Mouse (Mus musculus) adrenal gland, postnatal 10 days (tissue): ENCODE measurements at regions not wholly inside any gene's neighbourhood (a gene's known extent, or its start where the extent isn't known, plus 50 kb on each side); places are given as distances from the start of the nearest gene placed in this dataset.
"Not testable (repeated sequence)": the region's sequence is repeated elsewhere in the genome, so short reads cannot be mapped to it uniquely, and the experiment has no call there.

Source experiments
- DNase-seq: peaks from one replicate; pipeline ENCODE4 v3.0.0; 2021; ENCODE audit warnings: mixed read lengths

GRCm38 (mm10) chr8:8919582-8920503, 229.5 kb upstream of the Arglu1 start:
- no peak for DNase-seq

GRCm38 (mm10) chr8:8919040-8919439, 228.7 kb upstream of the Arglu1 start:
- DNase-seq = no peak

GRCm38 (mm10) chr8:8907478-8908165, 217.3 kb upstream of the Arglu1 start:
- no peak for DNase-seq

DNA sequence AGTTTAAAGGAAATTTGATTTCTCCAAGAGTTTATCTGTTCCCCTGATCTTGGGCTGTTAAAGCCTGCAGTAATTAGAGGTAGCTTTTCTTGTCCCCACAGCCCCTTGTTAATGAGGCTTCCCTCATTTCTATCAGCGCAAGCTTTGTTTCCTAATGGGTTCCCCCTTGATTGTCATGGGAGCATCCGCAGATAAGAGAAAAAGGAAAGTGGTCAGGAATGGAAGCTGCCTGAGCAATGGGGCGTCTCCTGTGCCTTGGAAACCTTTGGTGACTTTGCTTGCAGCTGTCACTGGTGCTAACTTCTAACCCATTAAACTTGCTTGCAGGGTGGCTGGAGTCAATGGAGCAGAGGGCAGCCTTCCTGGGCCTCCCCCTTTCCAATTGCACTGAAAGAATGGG, 202.7 kb upstream of the Arglu1 start:
- DNase-seq = no peak

DNA sequence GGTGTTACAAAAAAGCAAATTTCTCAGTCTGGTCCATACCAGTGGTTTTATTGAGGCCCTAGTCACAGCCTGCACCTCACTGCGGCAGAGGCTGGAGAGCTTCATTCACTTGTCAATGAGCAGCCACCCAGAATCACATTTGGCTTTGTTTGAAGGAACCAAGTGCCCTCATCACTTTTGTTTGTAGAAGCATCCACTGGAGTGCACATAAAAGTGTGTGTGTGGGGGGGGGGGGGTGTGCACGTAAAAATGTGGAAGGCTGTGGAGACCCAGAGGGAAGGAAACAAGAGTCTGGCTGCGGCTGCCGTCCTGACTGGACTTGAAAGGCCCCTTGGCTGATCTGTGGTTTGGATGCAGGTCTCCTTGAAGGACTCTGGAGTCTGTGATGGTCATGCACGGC, 187.0 kb upstream of the Arglu1 start:
- no peak for DNase-seq

DNA sequence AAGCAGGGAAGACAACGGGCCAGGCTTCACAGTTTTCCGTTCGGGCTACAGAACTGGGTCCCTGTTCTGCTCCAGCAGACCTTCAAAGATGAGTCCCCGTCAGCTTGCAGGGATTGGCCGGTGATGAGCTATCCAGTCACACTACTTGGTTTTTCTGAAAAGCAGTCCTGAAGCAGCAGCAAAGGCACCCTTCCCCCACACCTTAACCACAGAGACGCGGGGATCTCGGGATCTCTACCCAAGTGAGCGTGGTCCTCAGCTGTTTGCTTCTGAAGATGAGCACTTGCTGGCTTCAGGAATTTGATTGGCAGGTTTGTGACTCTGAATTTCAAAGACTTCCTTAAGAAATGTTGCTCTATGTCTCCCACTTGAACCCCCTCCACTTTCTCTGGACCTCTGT, 186.6 kb upstream of the Arglu1 start:
- DNase-seq = no peak

- DNase-seq = no peak
These were observed 186.1 kb upstream of the Arglu1 start for GRCm38 (mm10) chr8:8876469-8876868.

DNA sequence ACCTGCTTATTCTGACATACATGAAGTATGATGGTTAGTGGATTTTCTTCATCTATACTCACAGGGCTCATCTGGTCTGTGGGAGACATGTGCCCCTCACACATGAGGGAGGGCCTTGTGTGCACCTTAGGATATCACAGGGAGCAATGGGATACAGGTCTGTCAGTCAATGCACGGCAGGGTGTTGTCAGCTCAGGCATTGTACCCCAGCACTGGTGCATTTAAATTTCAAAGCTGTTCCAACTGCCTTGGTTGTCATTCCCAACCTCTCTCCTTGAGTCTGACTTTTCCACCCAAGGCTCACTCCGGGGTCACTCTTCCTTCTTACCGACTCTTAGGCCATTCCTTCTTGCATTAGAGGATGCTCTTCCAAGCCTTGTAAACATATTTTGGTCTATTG, 181.6 kb upstream of the Arglu1 start:
- no peak for DNase-seq

DNA sequence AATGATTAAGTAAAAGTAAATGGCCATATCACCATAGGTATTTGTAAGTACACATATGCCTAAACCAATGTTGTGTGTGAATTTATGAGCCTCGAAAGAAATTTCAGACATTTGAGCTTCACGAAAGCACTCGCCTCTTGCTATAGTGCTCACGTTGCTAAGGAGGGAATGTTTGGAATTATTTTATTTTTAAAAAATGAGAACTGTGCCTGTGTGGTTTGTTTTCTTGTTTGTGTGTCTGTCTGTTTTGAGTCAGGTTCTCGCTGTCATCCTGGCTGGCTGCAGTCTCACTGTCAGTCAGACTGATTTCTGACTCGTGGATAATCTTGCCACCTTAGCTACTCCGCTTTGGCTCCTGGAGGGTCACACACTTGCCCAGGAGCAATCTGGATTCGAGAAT, 180.7 kb upstream of the Arglu1 start:
- DNase-seq = no peak

GRCm38 (mm10) chr8:8870487-8870886, 180.2 kb upstream of the Arglu1 start:
- DNase-seq = no peak

GRCm38 (mm10) chr8:8869338-8869737, 179.0 kb upstream of the Arglu1 start:
- no peak for DNase-seq

- DNase-seq = no peak
These were observed 177.6 kb upstream of the Arglu1 start for GRCm38 (mm10) chr8:8867924-8868323.

DNA sequence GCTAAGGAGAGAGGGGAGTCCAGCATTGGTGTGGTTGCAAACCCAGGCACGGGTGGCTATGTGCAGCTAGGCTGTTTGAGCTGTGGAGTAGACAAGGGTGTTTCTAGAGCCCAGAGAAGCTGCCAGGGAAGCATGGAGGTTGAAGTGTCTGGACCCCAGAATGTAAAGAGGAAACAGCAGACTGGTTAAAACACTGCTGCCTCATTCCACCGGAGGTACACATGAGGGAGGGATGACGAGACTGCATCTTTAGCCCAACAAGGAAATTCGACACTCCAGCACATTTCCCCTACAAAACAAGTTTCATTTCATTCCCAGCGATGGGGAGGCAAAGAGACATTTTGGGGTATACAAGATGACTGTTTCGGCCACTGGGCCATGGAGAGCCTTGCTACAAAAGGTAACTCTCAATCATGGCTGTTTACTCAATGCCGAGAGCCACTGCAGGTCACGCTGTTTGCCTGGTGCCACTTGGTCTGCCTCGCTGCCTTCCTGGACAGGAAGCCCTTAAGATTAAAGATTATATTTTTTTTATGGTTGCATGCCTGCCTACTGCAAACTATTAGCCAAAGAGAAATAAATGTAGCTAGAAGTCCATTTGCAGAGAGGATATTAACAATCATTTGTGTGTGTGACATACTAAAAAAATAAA, 176.9 kb upstream of the Arglu1 start:
- DNase-seq = no peak

DNA sequence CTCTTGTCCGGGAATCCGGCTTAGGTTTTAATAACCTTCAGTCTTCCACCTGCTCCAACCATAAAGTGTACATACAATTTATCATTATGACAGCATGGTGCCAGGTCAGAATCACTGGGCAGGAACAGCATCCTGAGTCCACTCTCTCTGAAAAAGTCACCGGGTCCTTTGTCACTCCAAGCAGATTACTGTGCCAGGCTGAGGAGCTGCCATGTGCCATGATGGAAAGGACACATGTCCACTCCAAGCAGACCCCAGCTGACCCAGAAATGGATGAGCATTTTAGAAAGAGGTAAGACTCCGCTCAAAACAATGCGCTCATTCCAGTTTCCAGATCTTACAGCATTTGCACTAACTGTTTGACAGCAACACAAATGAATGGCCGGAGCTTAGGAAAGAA, 172.4 kb upstream of the Arglu1 start:
- DNase-seq = no peak

DNA sequence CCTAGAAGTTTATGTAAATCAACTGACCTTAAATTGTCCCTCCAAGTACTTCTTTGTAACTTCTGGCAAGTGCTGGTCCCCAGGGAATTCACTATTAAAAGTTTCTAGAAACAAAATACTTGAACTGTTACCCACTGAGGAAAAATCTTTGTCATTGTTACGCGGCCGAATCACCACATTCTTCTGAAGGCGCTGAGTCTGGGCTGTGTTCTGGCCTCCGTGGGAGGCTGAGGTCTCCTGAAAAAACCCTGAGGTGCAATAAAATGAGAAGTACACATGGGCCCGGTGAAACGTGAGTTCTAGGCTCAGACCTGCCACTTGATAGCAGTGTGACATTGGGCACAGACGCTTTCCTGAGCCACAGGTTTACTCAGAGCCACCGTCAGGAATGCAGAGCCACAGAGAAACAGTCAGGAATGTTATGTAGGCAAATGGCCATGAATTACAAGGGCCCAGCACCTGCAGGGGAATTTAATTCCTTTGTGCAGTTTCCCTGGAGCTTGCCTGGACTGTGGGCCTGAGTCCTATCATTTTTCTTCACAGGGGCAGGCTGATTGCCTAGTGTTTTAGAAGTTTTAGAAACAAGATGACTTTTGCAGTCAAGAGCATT, 171.1 kb upstream of the Arglu1 start:
- DNase-seq = peak; percentile 23

GRCm38 (mm10) chr8:8858636-8859035, 168.3 kb upstream of the Arglu1 start:
- peak; percentile 13 for DNase-seq

DNA sequence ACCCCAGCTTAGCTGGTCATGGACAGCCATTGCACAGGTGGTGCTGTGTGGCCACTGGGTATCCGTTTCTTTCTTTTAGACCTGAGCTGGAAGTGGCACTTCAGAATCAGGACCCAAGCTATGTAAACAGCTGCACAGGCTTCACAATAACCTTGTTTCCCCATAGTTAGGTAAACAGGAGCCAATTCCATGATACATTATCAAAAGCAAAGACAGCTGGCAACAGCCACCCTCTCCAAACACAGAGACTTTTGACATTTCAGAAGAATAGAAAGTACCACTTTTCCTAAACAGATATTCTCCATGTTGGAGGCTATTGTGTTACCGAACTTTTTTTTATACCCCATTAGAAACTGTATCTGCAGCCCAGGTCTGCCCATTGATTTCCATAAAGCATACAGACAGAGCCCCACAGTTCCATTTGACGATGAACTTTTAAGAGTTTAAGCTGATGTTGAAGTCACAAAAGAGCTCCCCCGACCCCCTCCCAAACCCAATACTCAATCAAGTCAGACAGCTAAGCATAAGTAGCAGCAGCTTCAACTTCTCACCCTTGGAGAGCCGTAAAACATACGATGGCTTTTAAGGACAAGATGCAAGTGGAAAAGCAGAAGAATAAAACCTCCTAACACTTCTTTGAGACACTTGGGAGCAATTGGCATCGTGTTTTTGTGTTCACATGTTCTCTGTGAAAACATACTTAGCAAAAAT, 162.5 kb upstream of the Arglu1 start:
- no peak for DNase-seq

GRCm38 (mm10) chr8:8851271-8851670, 160.9 kb upstream of the Arglu1 start:
- no peak for DNase-seq

DNA sequence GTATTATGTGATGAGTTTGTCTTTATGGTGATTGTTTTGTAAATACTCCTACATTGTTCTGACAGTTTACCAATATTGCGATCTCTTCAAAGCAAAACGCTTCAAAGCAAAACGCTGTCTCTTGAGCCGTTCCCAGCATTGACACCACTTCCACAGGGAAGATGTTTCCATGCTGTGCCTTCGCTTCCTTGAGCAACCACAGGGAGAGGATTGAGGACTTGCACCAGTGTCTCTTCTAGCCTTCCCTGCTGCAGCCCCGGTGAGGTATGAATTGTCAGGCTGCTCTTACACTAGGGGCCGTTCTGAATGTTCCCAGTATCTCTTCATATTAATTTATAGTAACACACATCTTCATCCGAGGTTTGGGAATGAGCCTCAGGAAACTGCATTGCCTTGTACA, 160.4 kb upstream of the Arglu1 start:
- DNase-seq = no peak

GRCm38 (mm10) chr8:8847579-8847978, 157.3 kb upstream of the Arglu1 start:
- no peak for DNase-seq

DNA sequence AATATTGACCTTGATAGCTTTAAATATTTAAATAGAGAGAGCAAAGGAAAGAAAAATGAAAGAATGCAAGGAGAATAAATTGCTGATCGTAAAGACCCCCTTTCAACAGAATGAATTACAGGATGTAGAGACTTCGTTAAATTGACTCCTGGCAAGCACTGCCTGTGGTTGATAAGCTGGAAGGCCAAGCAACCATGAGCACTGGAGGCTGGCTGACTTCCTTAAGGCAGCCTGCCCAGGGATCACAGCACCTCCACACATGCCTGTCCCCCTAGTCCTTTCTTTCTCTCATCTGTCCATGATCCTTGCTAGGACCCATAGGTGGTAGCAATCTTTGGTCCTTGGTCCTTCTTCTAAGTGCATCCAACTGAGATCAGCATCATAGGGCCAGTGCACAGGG, 152.0 kb upstream of the Arglu1 start:
- DNase-seq = no peak

GRCm38 (mm10) chr8:8836166-8836565, 145.8 kb upstream of the Arglu1 start:
- not testable (repeated sequence) for DNase-seq
